Mouse (Mus musculus) erythroblast, embryonic 14.5 days (primary cell): Measurements from ENCODE around the gene 1700003H04Rik.

Experiments
- GATA1 ChIP-seq: IDR thresholded peaks from 2 replicates; pipeline ENCODE4 v1.6.1; 2012; ENCODE audit warnings: low read length, inconsistent platforms, mixed read lengths
- TAL1 ChIP-seq: IDR thresholded peaks from 3 replicates; pipeline ENCODE4 v1.6.1; 2012; ENCODE audit warnings: low read length, inconsistent platforms, mixed read lengths

DNA sequence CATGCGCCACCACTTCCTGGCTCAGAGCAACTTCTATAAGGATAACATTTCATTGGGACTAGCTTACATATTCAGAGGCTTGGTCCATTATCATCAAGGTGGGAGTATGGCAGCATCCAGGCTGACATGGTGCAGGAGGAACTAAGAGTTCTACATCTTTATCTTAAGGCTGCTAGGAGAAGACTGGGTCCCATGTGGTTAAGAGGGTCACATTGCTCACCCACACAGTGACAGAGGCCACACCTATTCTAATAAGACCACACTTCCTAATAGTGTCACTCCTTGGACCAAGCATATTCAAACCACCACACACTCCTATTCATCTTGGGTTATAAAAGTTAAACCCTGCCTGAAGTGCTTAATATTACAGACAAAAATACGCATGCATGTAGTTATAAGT is 23.6 kb downstream of the 1700003H04Rik start:
- no peak for TF ChIP-seq GATA1
- TF ChIP-seq TAL1, result no peak
